Mouse (Mus musculus) hindbrain, postnatal 0 days (tissue): ENCODE measurements around the gene Nedd9. TPM values are rescaled to one million over a fixed set of nuclear protein-coding genes. Genes with fewer than 3 reads are reported as not detected.

Source experiments
- ATAC-seq: fragments of 200-750 bp; cut with Nextera tagmentation; 2 replicates; pipeline ENCODE4 v1.8.0; 2017; ENCODE audit warnings: mild to moderate bottlenecking, moderate TSS enrichment, moderate library complexity
- DNase-seq: peaks from one replicate; pipeline ENCODE4 v3.0.0-alpha.2; 2015; ENCODE audit warnings: low spot score
- H3K27ac ChIP-seq: fragments of 300-500 bp; sonication (generic); 2 replicates; pipeline ENCODE4 v1.5.1; 2014; ENCODE audit warnings: mild to moderate bottlenecking
- H3K27me3 ChIP-seq: fragments of 300-500 bp; sonication (generic); 2 replicates; pipeline ENCODE4 v1.6.1; 2014; ENCODE audit warnings: low read length, mixed read lengths; ENCODE audit not compliant: insufficient read depth
- H3K36me3 ChIP-seq: fragments of 300-500 bp; sonication (generic); 2 replicates; pipeline ENCODE4 v1.6.1; 2014; ENCODE audit warnings: low read length, mixed read lengths; ENCODE audit not compliant: insufficient read depth
- H3K4me1 ChIP-seq: fragments of 300-500 bp; sonication (generic); 2 replicates; pipeline ENCODE4 v1.6.1; 2014; ENCODE audit warnings: antibody characterized with exemption, low read length, mixed read lengths; ENCODE audit not compliant: insufficient read depth
- H3K4me2 ChIP-seq: fragments of 300-500 bp; sonication (generic); 2 replicates; pipeline ENCODE4 v1.6.1; 2014; ENCODE audit warnings: low read depth, mild to moderate bottlenecking, low read length, moderate library complexity, mixed read lengths
- H3K4me3 ChIP-seq: fragments of 300-500 bp; sonication (generic); 2 replicates; pipeline ENCODE4 v1.5.1; 2014; ENCODE audit warnings: low read length
- H3K9ac ChIP-seq: fragments of 300-500 bp; sonication (generic); replicated peaks from 2 replicates; pipeline ENCODE4 v1.6.1; 2014; ENCODE audit warnings: mild to moderate bottlenecking, low read length, moderate library complexity, mixed read lengths
- H3K9me3 ChIP-seq: fragments of 300-500 bp; sonication (generic); 2 replicates; pipeline ENCODE4 v1.6.1; 2016; ENCODE audit warnings: low read length, mixed read lengths
- CTCF ChIP-seq: IDR thresholded peaks from 2 replicates; pipeline ENCODE4 v1.5.1; 2016; ENCODE audit warnings: antibody characterized with exemption, control low read depth, low read depth
- WGBS: fragments of 180-500 bp; shearing (Covaris S2); extraction: QIAGEN DNeasy Blood & Tissue Kit; methylation state at CpG from one replicate; pipeline ENCODE4 v1.1.7; 2014; 5-methylcytosine and 5-hydroxymethylcytosine counted together
- polyA plus RNA-seq: library from polyadenylated mRNA; unstranded; fragments of >200 nt; fragmentation: Nextera tagmentation; extraction: Ambion mirVana; gene quantifications from 2 replicates; pipeline ENCODE4 v1.2.1, GENCODE M21; 2015
- total RNA-seq: library from RNA; depleted of rRNA; stranded (reverse); fragments of >200 nt; gene quantifications from 2 replicates; pipeline ENCODE4 v1.2.3, GENCODE M21; 2014

Gene Nedd9
- total and polyA plus RNA-seq, 2 experiments from 2014 or later = 12.2 to 26.5 TPM

DNA sequence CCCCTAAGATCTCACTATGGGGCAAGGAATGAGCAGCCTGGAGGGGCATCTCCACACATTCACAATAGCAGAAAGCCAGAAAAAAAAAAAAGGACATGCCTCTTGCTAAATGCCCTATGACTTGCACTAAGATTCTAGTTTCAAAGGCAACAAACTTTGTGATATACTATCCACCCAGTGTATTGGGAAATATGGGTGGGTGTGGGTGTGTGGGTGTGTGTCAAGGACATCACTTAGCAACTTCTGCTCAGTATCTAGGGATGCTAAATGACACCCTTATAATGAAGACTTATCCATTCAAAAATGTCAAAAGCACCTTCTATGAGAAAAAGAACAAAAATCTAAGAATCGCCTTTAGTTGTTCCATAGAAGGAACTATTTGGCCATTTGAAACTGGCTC is 40.6 kb downstream of the Nedd9 start:
- ATAC-seq (no peak), DNase-seq (no peak)
- Histone ChIP-seq H3K9ac (no peak overlapping the region), H3K4me1 (no peaks in the 10 kb centered on the region), H3K9me3 (no peaks in the 10 kb centered on the region), H3K4me3 (no peak overlapping the region), H3K27ac (no peak overlapping the region), H3K4me2 (no peak overlapping the region), H3K36me3 (no peaks in the 10 kb centered on the region), H3K27me3 (no peaks in the 10 kb centered on the region)
- WGBS = 100% methylated on average over 1 of the region's 1 CpGs
- no peak for TF ChIP-seq CTCF

- Histone ChIP-seq H3K4me3 (no peak overlapping the region), H3K9ac (no peak overlapping the region), H3K9me3 (no peaks in the 10 kb centered on the region), H3K36me3 (no peaks in the 10 kb centered on the region), H3K4me1 (no peaks in the 10 kb centered on the region), H3K27me3 (no peaks in the 10 kb centered on the region), H3K4me2 (no peak overlapping the region), H3K27ac (no peak overlapping the region)
- no peak for TF ChIP-seq CTCF
- no peak for DNase-seq
- WGBS = 89% methylated on average over 3 of the region's 3 CpGs
- ATAC-seq = no peak
Measured at GRCm38 (mm10) chr13:41445067-41445808, 41.9 kb downstream of the Nedd9 start.

- no peaks in the 10 kb centered on the region for H3K27me3 ChIP-seq
- DNase-seq (no peak), ATAC-seq (no peak)
- 89% methylated on average over 6 of the region's 6 CpGs for WGBS
- no peaks in the 10 kb centered on the region for H3K36me3 ChIP-seq
- H3K4me1 ChIP-seq = no peaks in the 10 kb centered on the region
- H3K4me3 ChIP-seq = no peak overlapping the region
- no peaks in the 10 kb centered on the region for H3K9me3 ChIP-seq
- no peak overlapping the region for H3K4me2 ChIP-seq
- no peak overlapping the region for H3K9ac ChIP-seq
- no peak overlapping the region for H3K27ac ChIP-seq
- no peak for TF ChIP-seq CTCF
Measured at GRCm38 (mm10) chr13:41444230-41444629, 42.9 kb downstream of the Nedd9 start.

DNA sequence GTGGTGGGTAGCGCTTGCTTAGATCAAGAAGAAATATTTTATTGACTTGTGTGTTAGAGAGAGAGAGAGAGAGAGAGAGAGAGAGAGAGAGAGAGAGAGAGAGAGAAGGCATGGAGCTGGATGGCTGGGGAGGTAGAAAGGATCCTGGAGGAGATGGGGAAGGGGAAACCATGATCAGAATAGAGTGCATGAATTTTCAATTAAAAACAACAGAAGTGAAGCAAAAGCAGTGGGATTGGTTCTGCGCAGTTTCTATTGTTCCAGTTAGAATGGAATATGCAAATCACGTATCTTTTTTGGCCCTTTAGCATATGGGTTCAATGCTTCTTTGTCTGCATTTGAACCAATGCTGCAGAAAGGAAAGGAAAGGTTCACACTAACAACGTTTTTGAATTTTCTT is 45.0 kb downstream of the Nedd9 start:
- H3K9ac ChIP-seq = no peak overlapping the region
- WGBS = 45% methylated on average over 4 of the region's 4 CpGs

DNA sequence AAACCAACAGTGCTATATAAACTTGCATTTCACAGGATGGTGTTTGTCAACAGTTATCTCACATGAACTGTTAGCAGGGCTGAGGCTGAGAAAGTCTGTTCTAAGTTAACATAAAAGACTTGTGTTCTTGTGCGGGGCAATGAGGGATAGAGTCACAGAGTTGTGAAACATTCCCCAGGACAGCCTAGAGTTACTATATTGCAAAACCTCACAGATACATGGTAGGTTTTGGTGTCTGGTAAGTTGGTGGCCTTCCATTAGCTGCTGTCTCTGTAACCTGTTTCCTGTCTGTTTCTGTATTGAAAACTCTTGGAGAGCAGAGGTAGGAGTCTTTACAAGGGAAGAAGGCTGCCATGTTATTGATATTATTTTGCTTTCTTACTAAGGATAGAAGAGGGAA is 47.0 kb downstream of the Nedd9 start:
- no peak for DNase-seq
- Histone ChIP-seq H3K4me3 (no peak overlapping the region), H3K27ac (no peak overlapping the region), H3K9me3 (no peaks in the 10 kb centered on the region), H3K4me2 (no peak overlapping the region), H3K36me3 (no peaks in the 10 kb centered on the region), H3K9ac (no peak overlapping the region), H3K4me1 (no peaks in the 10 kb centered on the region), H3K27me3 (no peaks in the 10 kb centered on the region)
- no peak for ATAC-seq
- no peak for TF ChIP-seq CTCF
- 94% methylated on average over 1 of the region's 1 CpGs for WGBS

More for the DNA sequence above, 45.0 kb downstream of the Nedd9 start:
- H3K27me3 ChIP-seq = no peaks in the 10 kb centered on the region
- ATAC-seq (no peak), DNase-seq (no peak)
- no peak overlapping the region for H3K4me2 ChIP-seq
- H3K36me3 ChIP-seq = no peaks in the 10 kb centered on the region
- no peaks in the 10 kb centered on the region for H3K4me1 ChIP-seq
- no peak overlapping the region for H3K27ac ChIP-seq
- no peaks in the 10 kb centered on the region for H3K9me3 ChIP-seq
- no peak overlapping the region for H3K4me3 ChIP-seq
- no peak for TF ChIP-seq CTCF

- no peaks in the 10 kb centered on the region for H3K27me3 ChIP-seq
- H3K4me1 ChIP-seq = no peaks in the 10 kb centered on the region
- H3K36me3 ChIP-seq = no peaks in the 10 kb centered on the region
- WGBS = 87% methylated on average over 2 of the region's 2 CpGs
- no peak for ATAC-seq
- H3K9ac ChIP-seq = no peak overlapping the region
- no peak for DNase-seq
- TF ChIP-seq CTCF = no peak
- no peaks in the 10 kb centered on the region for H3K9me3 ChIP-seq
- no peak overlapping the region for H3K4me2 ChIP-seq
- H3K27ac ChIP-seq = no peak overlapping the region
- no peak overlapping the region for H3K4me3 ChIP-seq
Measured at GRCm38 (mm10) chr13:41437390-41437789, 49.8 kb downstream of the Nedd9 start.

DNA sequence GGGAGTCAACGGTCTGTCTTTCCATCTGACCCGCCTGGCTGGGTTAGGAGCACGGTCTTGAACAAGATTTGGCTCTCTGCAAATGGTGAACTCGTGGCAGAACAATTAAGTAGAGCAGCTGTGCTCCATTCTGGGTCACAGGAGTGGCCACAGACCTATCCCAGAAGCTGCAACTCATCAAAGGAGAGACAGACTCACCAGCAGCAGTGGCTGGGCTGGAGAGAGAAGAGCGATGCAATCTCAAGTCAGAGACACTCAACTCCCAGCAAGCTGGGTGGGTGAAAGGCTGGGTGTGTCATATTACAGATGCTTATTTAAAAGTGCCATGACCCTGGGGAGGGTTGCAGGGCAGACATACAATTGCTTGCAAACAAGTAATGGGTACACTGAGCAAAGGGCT is 50.4 kb downstream of the Nedd9 start:
- no peak for TF ChIP-seq CTCF
- Histone ChIP-seq H3K36me3 (no peaks in the 10 kb centered on the region), H3K4me3 (no peak overlapping the region), H3K27ac (no peak overlapping the region), H3K9ac (no peak overlapping the region), H3K4me2 (no peak overlapping the region), H3K27me3 (no peaks in the 10 kb centered on the region), H3K9me3 (no peaks in the 10 kb centered on the region), H3K4me1 (no peaks in the 10 kb centered on the region)
- no peak for ATAC-seq
- no peak for DNase-seq
- WGBS = 76% methylated on average over 5 of the region's 5 CpGs
